Mouse (Mus musculus) fat pad, adult 2 months (tissue): ENCODE results near the gene Stx12.

Experiments used
- DNase-seq: peaks from one replicate; pipeline ENCODE4 v3.0.0-alpha.2; 2011; ENCODE audit warnings: low read depth, low spot score; ENCODE audit errors: extremely low read depth

Gene Stx12

DNA sequence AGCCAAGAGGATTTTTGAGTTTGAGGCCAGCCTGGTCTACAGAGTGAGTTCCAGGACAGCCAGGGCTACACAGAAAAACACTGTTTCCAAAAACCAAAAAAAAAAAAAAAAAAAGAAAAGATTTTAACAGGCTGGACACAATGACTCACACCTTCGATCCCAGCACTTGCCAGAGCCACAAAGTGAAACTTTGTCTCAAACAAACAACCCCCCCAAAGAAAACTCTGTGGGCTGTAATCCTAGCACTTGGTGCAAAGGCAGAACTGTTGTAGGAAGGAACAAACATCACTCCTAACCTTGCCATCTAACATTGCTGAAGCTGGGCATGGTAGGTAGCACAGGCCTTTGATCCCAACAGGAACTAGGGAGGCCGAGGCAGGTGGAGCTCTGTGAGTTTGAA, 19.5 kb downstream of the Stx12 start:
- no peak for DNase-seq

GRCm38 (mm10) chr4:132863012-132863411, 21.3 kb downstream of the Stx12 start:
- DNase-seq, result no peak

GRCm38 (mm10) chr4:132860880-132861279, 23.4 kb downstream of the Stx12 start:
- no peak for DNase-seq

DNA sequence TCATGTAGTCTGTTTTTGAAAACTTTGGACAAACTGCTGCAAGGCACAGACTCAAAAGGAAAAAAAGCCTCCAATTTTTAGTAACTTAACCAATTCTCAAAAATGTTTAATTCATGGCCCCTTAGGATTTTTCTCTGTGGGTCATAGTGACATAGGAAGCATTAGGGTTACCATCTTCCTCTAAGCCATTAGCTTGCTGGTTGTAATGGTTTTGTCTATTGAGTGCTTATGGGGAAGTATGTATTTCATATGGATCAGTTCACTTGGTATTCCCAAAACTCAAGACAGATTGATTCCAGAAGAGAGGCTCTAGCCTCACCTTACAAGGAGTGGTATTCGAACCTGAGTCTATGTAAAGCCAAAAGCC, 40.6 kb downstream of the Stx12 start:
- DNase-seq, result no peak

DNA sequence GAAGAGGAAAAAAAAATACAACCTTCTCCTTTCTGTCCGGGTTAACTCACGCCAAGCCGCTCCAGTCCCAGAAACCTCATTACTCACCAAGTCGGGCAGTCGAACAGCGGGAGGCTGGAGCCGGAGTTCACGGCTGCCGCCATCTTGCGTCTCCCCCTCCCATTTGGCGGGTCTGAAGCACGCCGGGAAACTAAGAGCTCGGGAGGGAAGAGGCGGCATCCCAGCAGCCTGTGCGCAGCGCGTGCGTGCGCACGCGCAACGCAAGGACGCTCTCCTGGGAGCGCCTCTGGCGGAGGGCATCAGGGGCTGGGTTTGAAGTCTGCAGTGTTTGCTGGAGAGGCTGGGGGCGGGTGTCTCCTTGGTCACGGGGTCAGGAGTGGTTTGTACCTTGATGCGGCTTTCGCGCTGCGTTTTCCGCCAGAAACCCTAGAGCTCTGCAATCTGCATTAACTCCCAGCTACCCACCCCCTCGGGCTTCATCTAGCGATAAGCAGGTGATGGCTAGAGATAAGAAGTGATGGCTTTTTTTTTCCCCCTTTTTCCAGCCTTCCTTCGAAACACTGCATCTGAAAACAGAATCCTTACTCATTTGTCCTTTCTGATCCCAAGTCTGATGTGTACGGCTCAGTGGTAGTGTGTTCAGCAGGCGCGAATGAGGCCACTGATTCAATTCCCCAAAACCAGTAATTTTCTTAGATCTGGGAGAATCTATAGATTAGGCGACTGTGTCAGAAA, 41.2 kb downstream of the Stx12 start, which contains the start of gene Ppp1r8:
Ppp1r8 (minus strand) TSS at position 200 of the 735 bp plus-strand sequence.
- peak; percentile 55 for DNase-seq

- no peak for DNase-seq
Measured at GRCm38 (mm10) chr4:132842281-132842906, 41.9 kb downstream of the Stx12 start.

DNA sequence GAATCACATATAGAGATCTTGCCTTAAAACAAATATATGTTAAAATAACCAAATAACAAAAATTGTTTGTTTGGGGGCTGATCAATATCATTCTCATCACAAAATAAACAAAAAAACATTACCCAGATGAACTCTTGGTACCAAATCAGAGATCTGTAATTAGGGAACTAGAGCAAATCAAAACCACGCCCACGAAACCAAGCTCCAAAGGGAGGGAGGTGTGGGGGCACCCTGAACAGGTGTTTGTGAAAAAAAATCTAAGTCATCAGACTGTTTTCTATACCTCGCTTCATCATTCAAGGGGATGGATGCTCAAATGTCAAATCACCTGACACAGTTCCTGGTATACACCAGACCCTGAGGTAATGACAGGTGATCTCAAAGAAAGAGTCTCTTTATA, 42.8 kb downstream of the Stx12 start:
- no peak for DNase-seq

DNA sequence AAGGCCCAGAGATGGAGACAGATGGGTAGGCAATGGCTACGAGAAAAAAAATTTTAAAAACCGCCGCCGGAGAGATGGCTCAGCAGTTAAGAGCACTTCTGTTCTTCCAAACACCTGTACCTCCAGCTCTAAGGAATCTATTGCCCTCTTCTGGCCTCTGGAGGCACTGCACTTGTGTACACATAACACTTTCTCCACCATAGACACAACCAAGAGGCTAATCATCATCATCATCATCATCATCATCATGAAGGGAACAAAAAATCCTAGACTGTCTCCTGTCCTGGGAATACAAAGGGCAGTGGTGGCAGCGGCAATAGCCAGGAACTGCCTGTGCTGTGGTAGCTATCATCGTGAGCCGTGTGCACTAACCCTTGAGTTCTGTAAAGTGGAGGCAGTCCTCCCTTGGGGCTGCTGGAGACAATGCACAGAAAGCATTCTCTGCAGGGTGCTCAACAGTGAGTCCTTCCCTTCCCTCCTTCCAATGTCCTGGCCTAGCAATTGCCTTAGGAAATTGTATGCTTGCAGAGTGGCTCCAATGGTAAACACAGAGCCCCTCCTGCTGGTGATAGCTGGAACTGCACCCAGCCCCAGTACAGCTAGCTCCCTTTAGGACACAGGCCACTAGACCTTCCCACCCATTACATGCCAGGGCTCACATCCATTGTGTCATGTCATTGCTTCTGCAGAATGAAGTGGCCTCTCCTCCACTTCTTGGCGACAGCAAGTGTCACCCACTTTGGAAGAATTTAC, 60.5 kb downstream of the Stx12 start:
- no peak for DNase-seq

- DNase-seq, result no peak
Measured at GRCm38 (mm10) chr4:132818442-132818841, 65.9 kb downstream of the Stx12 start.

GRCm38 (mm10) chr4:132816855-132817254, 67.5 kb downstream of the Stx12 start:
- DNase-seq, result no peak

DNA sequence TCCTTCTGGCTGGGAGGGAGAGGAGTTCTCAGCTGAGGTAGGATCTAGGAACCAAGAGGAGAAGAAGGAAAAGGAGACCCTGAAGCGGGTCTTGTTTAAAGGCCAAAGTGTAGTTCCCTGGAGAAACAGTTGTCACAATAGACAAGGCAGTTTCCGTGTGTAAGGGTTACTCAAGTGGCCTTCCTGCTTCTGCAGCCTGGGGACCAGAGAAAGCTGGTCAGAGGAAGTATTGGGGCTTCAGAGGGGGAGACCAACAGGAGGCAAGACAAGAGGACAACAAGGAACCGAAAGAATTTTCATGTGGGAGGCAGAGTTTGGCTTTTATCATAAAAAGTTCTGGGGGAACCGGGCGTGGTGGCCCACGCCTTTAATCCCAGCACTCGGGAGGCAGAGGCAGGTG, 67.9 kb downstream of the Stx12 start:
- DNase-seq, result no peak

- DNase-seq, result no peak
Measured at GRCm38 (mm10) chr4:132809621-132810020, 74.7 kb downstream of the Stx12 start.

- no peak for DNase-seq
Measured at GRCm38 (mm10) chr4:132807771-132808641, 76.3 kb downstream of the Stx12 start.

GRCm38 (mm10) chr4:132806620-132807191, 77.6 kb downstream of the Stx12 start:
- no peak for DNase-seq

DNA sequence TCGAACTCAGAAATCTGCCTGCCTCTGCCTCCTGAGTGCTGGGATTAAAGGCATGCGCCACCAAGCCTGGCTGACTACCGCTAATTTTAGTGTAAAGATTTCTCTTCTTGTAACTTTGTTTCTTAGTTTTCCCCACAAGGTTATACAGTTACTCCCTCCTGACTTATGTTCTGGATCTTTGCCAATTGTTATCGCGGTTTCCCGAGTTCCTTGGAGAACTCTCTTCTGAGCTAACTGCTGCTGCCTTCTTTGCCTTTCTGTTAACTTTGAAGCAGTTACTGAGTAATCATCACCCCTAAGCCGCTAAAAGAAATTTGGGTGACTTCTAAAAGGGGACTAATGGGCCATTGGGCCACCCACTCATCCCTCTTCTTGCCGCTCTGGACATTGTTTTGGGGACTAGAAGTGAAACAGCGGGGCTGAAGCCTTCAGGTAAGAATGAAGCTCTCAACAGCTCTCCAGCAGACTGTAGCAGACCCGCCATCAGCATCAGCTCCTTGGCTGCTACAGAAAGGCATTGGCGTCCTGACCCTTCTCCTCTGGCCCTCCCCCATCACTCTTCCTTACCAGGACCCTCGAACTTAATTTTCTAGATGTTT, 78.6 kb downstream of the Stx12 start:
- DNase-seq, result no peak

GRCm38 (mm10) chr4:132805146-132805545, 79.2 kb downstream of the Stx12 start:
- DNase-seq, result no peak

- no peak for DNase-seq
Measured at GRCm38 (mm10) chr4:132804331-132804730, 80.0 kb downstream of the Stx12 start.

GRCm38 (mm10) chr4:132803876-132804275, 80.4 kb downstream of the Stx12 start:
- DNase-seq, result no peak
